Mouse (Mus musculus) brain, adult 2 months (tissue): ENCODE results near the gene Asb4.
A peak's percentile ranks its signal among the peaks of the same experiment; 100 is the strongest.

ENCODE experiments used
- DNase-seq: peaks from one replicate; pipeline ENCODE4 v3.0.0; 2011; ENCODE audit warnings: low read depth, low spot score

The Asb4 gene

DNA sequence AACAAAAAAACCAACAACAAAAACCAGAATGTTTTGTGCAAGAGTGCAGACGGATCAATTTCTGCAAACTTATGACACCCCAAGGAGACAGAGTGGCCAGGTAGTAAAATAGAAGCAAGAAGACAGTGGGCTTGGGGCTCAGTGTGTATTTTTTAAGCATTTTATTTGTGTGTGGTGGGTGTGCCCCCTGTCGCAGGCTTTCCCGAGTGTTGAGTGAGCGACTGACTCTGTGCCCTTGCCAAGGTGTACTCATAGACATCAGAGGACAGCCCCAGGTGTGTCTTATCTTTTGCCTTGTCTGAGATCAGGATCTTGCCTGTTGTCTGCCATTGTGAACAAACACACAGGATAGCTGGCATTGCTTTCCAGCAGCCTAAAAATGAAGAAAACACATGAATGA, 63.8 kb downstream of the Asb4 start:
- DNase-seq, result no peak

DNA sequence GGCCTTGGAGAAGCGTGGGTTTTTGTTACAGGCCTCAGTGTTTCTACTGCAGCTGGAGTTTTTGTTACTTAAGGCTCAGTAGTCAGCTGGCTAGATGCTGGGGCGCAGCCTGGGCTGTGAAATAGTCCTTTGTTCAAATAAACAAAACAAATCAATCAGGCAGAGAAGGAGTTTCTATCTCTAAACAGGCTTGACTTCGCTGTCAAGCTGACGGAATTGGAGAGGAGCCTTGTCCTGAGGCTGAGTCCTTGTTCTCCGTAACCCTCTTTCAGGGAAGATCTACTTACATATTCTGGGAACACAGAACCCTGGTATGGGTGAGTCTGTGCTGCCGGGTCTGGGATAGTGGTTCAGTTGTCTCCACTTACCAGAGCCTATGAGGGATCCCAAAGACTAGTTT, 64.4 kb downstream of the Asb4 start:
- peak; percentile 82 for DNase-seq

DNA sequence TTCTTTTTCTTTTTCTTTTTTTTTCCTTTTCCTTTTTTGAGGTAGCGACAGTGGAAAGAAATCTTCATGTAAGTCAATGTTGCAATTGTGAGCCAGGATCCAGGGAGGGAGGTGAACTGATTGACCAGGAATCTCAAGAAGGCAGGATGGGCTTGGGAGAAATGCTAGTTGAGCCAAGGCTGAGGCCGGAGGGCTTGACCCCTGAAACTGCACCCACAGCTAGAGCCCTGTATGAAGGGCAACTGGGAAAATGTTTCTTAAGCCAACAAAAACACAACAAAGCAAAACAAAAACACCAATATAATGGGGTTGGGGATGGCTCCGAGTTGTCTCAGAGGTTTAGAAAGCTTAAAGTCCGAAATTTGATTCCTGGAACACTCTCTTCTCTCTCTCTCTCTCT, 65.2 kb downstream of the Asb4 start:
- DNase-seq, result no peak

DNA sequence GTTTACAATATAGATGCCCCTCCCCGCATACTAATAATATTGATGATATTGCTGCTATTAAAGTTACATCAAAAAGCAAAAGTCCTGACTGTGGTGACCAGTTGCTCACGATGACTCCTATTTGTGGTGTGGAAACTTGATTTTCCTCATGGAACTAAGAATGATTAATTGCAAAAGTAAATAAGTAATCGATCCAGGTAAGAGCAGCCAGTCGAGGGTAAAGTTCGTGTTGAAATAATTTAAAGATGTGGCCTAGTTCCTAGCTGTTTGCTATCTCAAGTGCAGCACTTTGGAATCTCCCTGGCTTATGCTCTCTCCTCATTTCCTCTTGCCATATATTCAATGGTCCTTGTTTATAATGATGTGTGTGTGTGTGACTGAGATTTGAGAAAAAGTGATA, 66.7 kb downstream of the Asb4 start:
- DNase-seq, result no peak

DNA sequence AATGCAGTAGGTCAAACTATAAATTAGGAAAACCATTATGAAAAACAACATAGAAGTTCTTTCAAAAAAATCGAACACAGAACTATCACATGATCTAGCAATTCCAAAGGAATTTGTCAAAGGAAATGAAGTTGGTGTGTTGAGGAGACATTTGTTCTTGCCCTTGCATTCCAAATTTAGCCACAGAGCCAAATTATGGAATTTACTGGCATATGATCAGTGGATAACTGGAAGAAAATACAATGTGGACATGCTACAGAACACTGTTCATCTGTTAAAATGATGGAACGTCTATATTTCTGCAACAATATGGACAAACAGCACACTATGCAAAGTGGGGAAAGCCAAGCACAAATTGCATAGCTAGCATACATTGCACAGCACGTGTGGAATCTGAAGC, 72.7 kb downstream of the Asb4 start:
- DNase-seq, result no peak

DNA sequence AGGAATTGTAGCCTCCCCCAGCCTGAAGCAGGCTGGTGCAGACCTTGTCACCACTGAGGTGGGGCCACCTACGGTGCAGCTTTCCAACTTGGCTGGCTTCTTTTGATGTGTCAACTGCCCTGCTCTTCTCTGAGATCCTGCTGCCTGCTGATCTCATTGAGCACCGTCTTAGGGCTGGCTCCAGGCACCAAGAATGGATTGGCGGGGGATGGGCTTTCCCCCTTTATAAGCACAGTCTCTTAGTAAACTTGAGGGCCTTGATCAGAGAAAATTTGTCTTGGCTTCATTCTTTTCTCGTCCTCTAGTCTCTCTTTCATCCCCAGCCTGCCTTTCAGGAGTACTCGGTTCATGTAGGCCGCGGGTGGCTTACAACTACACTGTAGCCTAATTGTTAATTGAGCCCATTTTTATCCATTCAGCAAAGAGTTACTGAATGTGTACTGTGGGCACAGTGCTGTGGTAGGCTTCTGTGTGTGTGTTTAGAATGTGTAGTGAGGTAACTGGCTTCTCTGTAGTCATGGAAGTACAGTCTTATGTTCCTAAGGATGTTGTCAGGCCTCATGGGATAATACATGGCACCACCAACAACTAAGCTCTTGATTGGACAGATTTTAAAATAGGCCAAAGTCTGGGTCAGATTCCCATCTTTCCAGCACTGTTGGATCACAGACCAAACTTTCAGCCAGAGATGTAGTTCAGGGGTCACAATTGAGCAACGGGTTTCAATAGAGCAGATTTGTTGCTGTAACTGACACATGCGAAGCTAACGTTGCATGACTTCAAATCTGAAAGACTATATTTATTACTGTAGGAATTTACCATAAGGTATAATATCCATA, 87.5 kb downstream of the Asb4 start:
- DNase-seq, result no peak

DNA sequence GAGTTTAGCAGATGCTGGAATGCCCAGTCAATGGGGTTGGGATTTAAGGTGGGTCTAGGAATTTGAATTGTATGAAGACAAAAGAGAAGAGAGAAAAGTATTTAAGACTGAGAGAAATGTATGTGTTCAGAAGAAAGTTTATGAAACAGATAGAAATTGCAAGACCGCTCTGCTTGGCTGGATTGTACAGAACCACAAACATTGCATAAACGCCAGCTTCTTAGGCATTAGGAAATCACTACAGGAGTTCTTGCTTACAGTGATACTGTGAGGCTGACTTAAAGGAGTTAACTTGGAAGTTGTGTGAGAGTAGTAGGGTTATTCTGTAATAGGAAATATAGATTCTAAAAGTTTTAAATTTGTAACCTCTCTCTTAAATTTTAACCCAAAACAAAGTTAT, 89.5 kb downstream of the Asb4 start:
- DNase-seq, result no peak

DNA sequence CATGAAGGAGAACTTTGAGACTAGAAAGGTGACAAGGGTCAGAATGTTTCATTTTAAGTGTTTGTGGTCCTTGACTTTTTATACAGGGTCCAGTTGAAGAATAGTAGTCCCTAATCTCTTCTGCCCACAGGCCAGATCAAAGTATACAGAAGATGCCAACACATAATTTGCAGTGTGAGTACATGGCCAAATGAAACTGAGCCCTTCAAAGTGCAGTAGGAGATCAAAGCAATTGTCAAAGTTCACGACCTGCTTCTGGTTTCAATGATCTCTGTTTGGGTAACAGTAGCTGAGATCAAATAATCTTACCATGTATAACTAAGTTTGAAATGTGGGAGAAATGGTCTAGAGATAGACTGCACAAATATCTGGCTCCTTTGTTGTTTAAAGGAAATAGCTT, 90.8 kb downstream of the Asb4 start:
- DNase-seq, result no peak

DNA sequence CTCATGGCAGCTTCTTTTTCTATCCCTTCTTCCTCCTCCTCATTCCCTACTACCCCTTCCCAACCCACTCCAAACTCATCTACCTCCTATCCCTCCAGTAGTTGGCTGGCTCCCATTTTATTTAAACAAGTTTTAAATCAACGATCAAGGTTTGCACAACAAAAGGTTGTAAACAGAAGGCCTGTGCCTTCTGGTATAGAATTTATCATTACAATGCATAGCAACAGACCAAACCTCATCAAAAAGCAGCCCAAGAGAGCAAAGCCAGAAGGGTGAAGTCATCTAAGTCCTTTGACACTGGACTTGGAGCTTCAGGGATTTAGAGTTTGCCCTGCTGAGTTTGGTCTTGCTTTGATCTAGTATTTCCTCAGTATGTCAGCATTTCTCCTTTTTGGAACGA, 97.9 kb downstream of the Asb4 start:
- no peak for DNase-seq

DNA sequence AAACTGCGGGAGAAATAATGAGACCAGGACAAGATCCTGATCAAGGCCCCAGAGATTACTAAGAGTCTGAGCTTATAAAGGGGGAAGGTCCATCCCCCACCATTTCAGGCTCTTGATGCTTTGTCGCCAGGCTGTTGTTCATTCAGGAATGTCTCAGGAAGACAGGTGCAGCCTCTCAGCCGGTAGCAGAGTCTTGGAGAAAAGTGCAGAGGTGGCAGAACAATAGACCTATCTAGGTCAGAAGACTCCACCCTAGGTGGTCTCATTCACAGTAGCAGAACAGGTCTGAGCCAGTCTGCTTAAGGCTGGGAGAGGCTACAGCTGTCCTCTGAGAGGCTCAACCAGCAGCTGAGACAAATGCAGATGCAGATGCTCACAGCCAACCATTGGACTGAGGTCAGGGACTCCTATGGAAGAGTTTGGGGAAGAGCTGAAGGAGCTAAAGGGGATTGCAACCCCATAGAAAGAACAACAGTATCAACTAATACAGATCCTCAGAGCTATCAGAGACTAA, 99.1 kb downstream of the Asb4 start:
- no peak for DNase-seq
